Mouse (Mus musculus): ENCODE data around the gene Tceal8. TPM values are rescaled to one million over a fixed set of nuclear protein-coding genes. Genes with fewer than 3 reads are reported as not detected.
"Not testable (repeated sequence)": the region's sequence is repeated elsewhere in the genome, so short reads cannot be mapped to it uniquely, and the experiment has no call there.

Tceal8 gene
- polyA plus RNA-seq, 1 experiment from 2014 or later = 279 TPM

GRCm38 (mm10) chrX:136144195-136144594, 27.9 kb downstream of the Tceal8 start:
- no peak for ATAC-seq (ENCODE audit: insufficient number of reproducible peaks, insufficient read depth, low FRiP score, low read depth)
- H3K36me3 ChIP-seq (ENCODE audit: control insufficient read depth, insufficient read depth, low read length) = no peaks in the 10 kb centered on the region
- no peaks in the 10 kb centered on the region for H3K27me3 ChIP-seq (ENCODE audit: control insufficient read depth, insufficient read depth, low read length)
- peak overlapping the region; percentile 52 for H3K4me2 ChIP-seq (ENCODE audit: low read length)
- H3K4me3 ChIP-seq (ENCODE audit: control insufficient read depth in 1 of 2, insufficient read depth in 1 of 2, low read depth in 1 of 2, low read length in 2 of 2) = no peak overlapping the region
- peak overlapping the region; percentile 88 to 89 for H3K27ac ChIP-seq (replicated peaks in 1 of 2; ENCODE audit: control insufficient read depth in 1 of 2, insufficient read depth in 1 of 2, low read depth in 2 of 2, low read length in 2 of 2)
- no peaks in the 10 kb centered on the region for H3K9me3 ChIP-seq (ENCODE audit: control insufficient read depth, low read length)
- WGBS = 29% methylated on average over 7 of the region's 7 CpGs
- peak overlapping the region; percentile 42; the same call in 1 of the 2 replicates for H3K9ac ChIP-seq (ENCODE audit: low read length)
- no peaks in the 10 kb centered on the region for H3K4me1 ChIP-seq (ENCODE audit: control insufficient read depth in 2 of 2, insufficient read depth in 2 of 2, low read length in 2 of 2)

DNA sequence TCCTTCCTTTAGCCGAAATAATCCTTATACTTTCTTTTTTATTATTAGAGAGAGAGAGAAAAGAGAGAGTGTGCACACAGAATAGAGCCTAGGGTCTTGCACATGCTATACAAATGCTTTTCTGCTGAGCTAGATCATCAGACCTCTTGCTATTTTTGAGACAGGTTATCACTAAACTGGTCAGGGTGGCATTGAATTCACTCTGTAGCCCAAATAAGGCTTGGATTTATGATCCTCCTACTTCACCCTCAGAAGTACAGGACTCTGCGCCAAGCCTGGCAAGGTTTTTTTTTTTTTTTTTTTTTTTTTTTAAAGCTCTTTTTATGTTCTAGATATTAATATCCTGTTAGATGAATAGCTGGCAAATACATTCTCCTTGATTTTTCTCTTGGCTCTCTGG, 28.4 kb downstream of the Tceal8 start:
- Histone ChIP-seq H3K9ac (ENCODE audit: low read length) (peak overlapping the region; percentile 42; the same call in 1 of the 2 replicates), H3K4me2 (ENCODE audit: low read length) (peak overlapping the region; percentile 52)
- 31% methylated on average over 2 of the region's 2 CpGs for WGBS

DNA sequence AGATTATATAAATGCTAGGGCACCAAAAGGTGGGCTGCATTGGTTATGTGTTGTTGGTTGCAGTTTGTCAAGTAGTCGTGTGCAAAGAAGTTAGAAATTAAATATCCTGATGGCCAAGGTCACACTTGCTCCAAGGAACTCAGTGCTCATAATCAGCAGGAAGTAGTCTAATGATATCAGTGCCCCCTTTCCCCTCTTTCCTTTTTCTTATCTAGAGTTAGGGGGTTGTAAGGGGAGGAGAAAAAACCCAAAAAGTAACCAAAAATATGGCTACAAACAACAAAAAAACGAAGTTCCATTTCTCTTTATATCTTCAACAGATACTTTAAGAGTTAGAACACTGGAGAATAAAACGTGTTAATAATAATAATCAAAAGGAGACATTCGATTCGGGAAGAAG, 30.8 kb downstream of the Tceal8 start:
- ATAC-seq (ENCODE audit: insufficient number of reproducible peaks, insufficient read depth, low FRiP score, low read depth) = no peak
- H3K4me1 ChIP-seq (ENCODE audit: control insufficient read depth in 2 of 2, insufficient read depth in 2 of 2, low read length in 2 of 2) = no peaks in the 10 kb centered on the region
- H3K36me3 ChIP-seq (ENCODE audit: control insufficient read depth, insufficient read depth, low read length) = no peaks in the 10 kb centered on the region
- no peaks in the 10 kb centered on the region for H3K27me3 ChIP-seq (ENCODE audit: control insufficient read depth, insufficient read depth, low read length)
- 68% methylated on average over 5 of the region's 5 CpGs for WGBS
- no peak overlapping the region for H3K9ac ChIP-seq (ENCODE audit: low read length)
- H3K9me3 ChIP-seq (ENCODE audit: control insufficient read depth, low read length) = no peaks in the 10 kb centered on the region
- H3K4me3 ChIP-seq (ENCODE audit: control insufficient read depth in 1 of 2, insufficient read depth in 1 of 2, low read depth in 1 of 2, low read length in 2 of 2) = no peak overlapping the region
- H3K4me2 ChIP-seq (ENCODE audit: low read length) = no peak overlapping the region
- H3K27ac ChIP-seq (replicated peaks in 1 of 2; ENCODE audit: control insufficient read depth in 1 of 2, insufficient read depth in 1 of 2, low read depth in 2 of 2, low read length in 2 of 2) = no peak overlapping the region

More for the DNA sequence above, 28.4 kb downstream of the Tceal8 start:
- Histone ChIP-seq H3K27ac (replicated peaks in 1 of 2; ENCODE audit: control insufficient read depth in 1 of 2, insufficient read depth in 1 of 2, low read depth in 2 of 2, low read length in 2 of 2) (peak overlapping the region; percentile 88 to 89), H3K4me1 (ENCODE audit: control insufficient read depth in 2 of 2, insufficient read depth in 2 of 2, low read length in 2 of 2) (no peaks in the 10 kb centered on the region), H3K4me3 (ENCODE audit: control insufficient read depth in 1 of 2, insufficient read depth in 1 of 2, low read depth in 1 of 2, low read length in 2 of 2) (no peak overlapping the region), H3K36me3 (ENCODE audit: control insufficient read depth, insufficient read depth, low read length) (no peaks in the 10 kb centered on the region), H3K9me3 (ENCODE audit: control insufficient read depth, low read length) (no peaks in the 10 kb centered on the region), H3K27me3 (ENCODE audit: control insufficient read depth, insufficient read depth, low read length) (no peaks in the 10 kb centered on the region)
- ATAC-seq (ENCODE audit: insufficient number of reproducible peaks, insufficient read depth, low FRiP score, low read depth) = peak; percentile 8; the same call in 1 of the 2 replicates

GRCm38 (mm10) chrX:136139640-136140004, 32.5 kb downstream of the Tceal8 start:
- peak overlapping the region; percentile 63 for H3K9ac ChIP-seq (ENCODE audit: low read length)
- H3K4me3 ChIP-seq (ENCODE audit: control insufficient read depth in 1 of 2, insufficient read depth in 1 of 2, low read depth in 1 of 2, low read length in 2 of 2) = peak overlapping the region; percentile 41 to 51
- not testable (repeated sequence) for H3K36me3 ChIP-seq (ENCODE audit: control insufficient read depth, insufficient read depth, low read length); H3K9me3 ChIP-seq (ENCODE audit: control insufficient read depth, low read length); H3K27ac ChIP-seq (replicated peaks in 1 of 2; ENCODE audit: control insufficient read depth in 1 of 2, insufficient read depth in 1 of 2, low read depth in 2 of 2, low read length in 2 of 2); ATAC-seq (ENCODE audit: insufficient number of reproducible peaks, insufficient read depth, low FRiP score, low read depth); H3K27me3 ChIP-seq (ENCODE audit: control insufficient read depth, insufficient read depth, low read length); H3K4me1 ChIP-seq (ENCODE audit: control insufficient read depth in 2 of 2, insufficient read depth in 2 of 2, low read length in 2 of 2)
- peak overlapping the region; percentile 57 for H3K4me2 ChIP-seq (ENCODE audit: low read length)
- WGBS = 36% methylated on average over 5 of the region's 5 CpGs

GRCm38 (mm10) chrX:136138827-136139639, 33.1 kb downstream of the Tceal8 start, which contains the start of gene Bex4:
Bex4 (plus strand) TSS chrX:136138996.
- not testable (repeated sequence) for H3K36me3 ChIP-seq (ENCODE audit: control insufficient read depth, insufficient read depth, low read length); H3K27me3 ChIP-seq (ENCODE audit: control insufficient read depth, insufficient read depth, low read length); H3K27ac ChIP-seq (replicated peaks in 1 of 2; ENCODE audit: control insufficient read depth in 1 of 2, insufficient read depth in 1 of 2, low read depth in 2 of 2, low read length in 2 of 2); H3K4me1 ChIP-seq (ENCODE audit: control insufficient read depth in 2 of 2, insufficient read depth in 2 of 2, low read length in 2 of 2); H3K9me3 ChIP-seq (ENCODE audit: control insufficient read depth, low read length)
- peak within 1 kb of the TSS; percentile 63 for H3K9ac ChIP-seq (ENCODE audit: low read length)
- H3K4me3 ChIP-seq (ENCODE audit: control insufficient read depth in 1 of 2, insufficient read depth in 1 of 2, low read depth in 1 of 2, low read length in 2 of 2) = peak within 1 kb of the TSS; percentile 41 to 51
- 37% methylated on average over 8 of the region's 64 CpGs for WGBS
- peak within 1 kb of the TSS; percentile 57 for H3K4me2 ChIP-seq (ENCODE audit: low read length)
- peak; percentile 77; the same call in 1 of the 2 replicates for ATAC-seq (ENCODE audit: insufficient number of reproducible peaks, insufficient read depth, low FRiP score, low read depth)

GRCm38 (mm10) chrX:136135559-136135958, 36.6 kb downstream of the Tceal8 start:
- Histone ChIP-seq H3K27ac (replicated peaks in 1 of 2; ENCODE audit: control insufficient read depth in 1 of 2, insufficient read depth in 1 of 2, low read depth in 2 of 2, low read length in 2 of 2) (no peak overlapping the region), H3K4me3 (ENCODE audit: control insufficient read depth in 1 of 2, insufficient read depth in 1 of 2, low read depth in 1 of 2, low read length in 2 of 2) (no peak overlapping the region), H3K9me3 (ENCODE audit: control insufficient read depth, low read length) (no peaks in the 10 kb centered on the region), H3K9ac (ENCODE audit: low read length) (no peak overlapping the region), H3K36me3 (ENCODE audit: control insufficient read depth, insufficient read depth, low read length) (no peaks in the 10 kb centered on the region), H3K27me3 (ENCODE audit: control insufficient read depth, insufficient read depth, low read length) (no peaks in the 10 kb centered on the region), H3K4me1 (ENCODE audit: control insufficient read depth in 2 of 2, insufficient read depth in 2 of 2, low read length in 2 of 2) (no peaks in the 10 kb centered on the region), H3K4me2 (ENCODE audit: low read length) (no peak overlapping the region)
- WGBS = 71% methylated on average over 4 of the region's 4 CpGs
- no peak for ATAC-seq (ENCODE audit: insufficient number of reproducible peaks, insufficient read depth, low FRiP score, low read depth)

DNA sequence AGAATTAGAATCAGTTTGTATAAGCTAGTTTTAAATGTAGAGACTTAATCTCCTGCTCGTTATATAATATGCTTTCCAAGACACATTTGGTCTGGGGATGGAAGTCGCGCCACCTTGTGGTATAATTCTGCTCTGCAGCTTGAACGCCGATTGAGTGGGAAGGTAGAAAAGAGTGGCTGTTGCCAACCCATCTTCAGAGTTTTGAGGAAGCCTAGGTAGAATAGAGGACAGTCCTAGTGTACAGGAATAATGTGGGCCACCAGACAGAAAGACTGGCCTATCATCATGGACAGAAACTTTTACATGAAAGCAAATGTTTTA, 44.4 kb downstream of the Tceal8 start:
- no peaks in the 10 kb centered on the region for H3K36me3 ChIP-seq (ENCODE audit: control insufficient read depth, insufficient read depth, low read length)
- H3K4me3 ChIP-seq (ENCODE audit: control insufficient read depth in 1 of 2, insufficient read depth in 1 of 2, low read depth in 1 of 2, low read length in 2 of 2) = no peak overlapping the region
- no peaks in the 10 kb centered on the region for H3K9me3 ChIP-seq (ENCODE audit: control insufficient read depth, low read length)
- WGBS = 15% methylated on average over 5 of the region's 5 CpGs
- no peaks in the 10 kb centered on the region for H3K27me3 ChIP-seq (ENCODE audit: control insufficient read depth, insufficient read depth, low read length)
- no peak overlapping the region for H3K4me2 ChIP-seq (ENCODE audit: low read length)
- H3K9ac ChIP-seq (ENCODE audit: low read length) = no peak overlapping the region
- H3K4me1 ChIP-seq (ENCODE audit: control insufficient read depth in 2 of 2, insufficient read depth in 2 of 2, low read length in 2 of 2) = no peaks in the 10 kb centered on the region
- H3K27ac ChIP-seq (replicated peaks in 1 of 2; ENCODE audit: control insufficient read depth in 1 of 2, insufficient read depth in 1 of 2, low read depth in 2 of 2, low read length in 2 of 2) = no peak overlapping the region
- no peak for ATAC-seq (ENCODE audit: insufficient number of reproducible peaks, insufficient read depth, low FRiP score, low read depth)

Data from heart, embryonic 14.5 days (tissue).